Mouse (Mus musculus): ENCODE data around the gene Dct.

Dct gene

GRCm38 (mm10) chr14:118042963-118043362 lies 9.1 kb downstream of the Dct start:
- DNase-seq (ENCODE audit: low spot score) = peak; percentile 43

- no peak for DNase-seq (ENCODE audit: low spot score)
Measured at GRCm38 (mm10) chr14:118042066-118042762, 9.8 kb downstream of the Dct start.

GRCm38 (mm10) chr14:118040550-118041250 lies 11.3 kb downstream of the Dct start:
- DNase-seq (ENCODE audit: low spot score) = no peak

- peak; percentile 11 for DNase-seq (ENCODE audit: low spot score)
Measured at GRCm38 (mm10) chr14:118039074-118039473, 13.0 kb downstream of the Dct start.

- DNase-seq (ENCODE audit: low spot score) = no peak
Measured at GRCm38 (mm10) chr14:118027564-118027963, 24.5 kb downstream of the Dct start.

- no peak for DNase-seq (ENCODE audit: low spot score)
Measured at GRCm38 (mm10) chr14:118021867-118022543, 30.0 kb downstream of the Dct start.

- no peak for DNase-seq (ENCODE audit: low spot score)
Measured at GRCm38 (mm10) chr14:118019314-118019713, 32.7 kb downstream of the Dct start.

GRCm38 (mm10) chr14:118013237-118013636 lies 38.8 kb downstream of the Dct start:
- no peak for DNase-seq (ENCODE audit: low spot score)

- DNase-seq (ENCODE audit: low spot score) = peak; percentile 6
Measured at GRCm38 (mm10) chr14:118009541-118009940, 42.5 kb downstream of the Dct start.

GRCm38 (mm10) chr14:118005697-118006096 lies 46.3 kb downstream of the Dct start:
- DNase-seq (ENCODE audit: low spot score) = peak; percentile 39

- DNase-seq (ENCODE audit: low spot score) = no peak
Measured at GRCm38 (mm10) chr14:118004434-118004833, 47.6 kb downstream of the Dct start.

- no peak for DNase-seq (ENCODE audit: low spot score)
Measured at GRCm38 (mm10) chr14:117993845-117994244, 58.2 kb downstream of the Dct start.

- no peak for DNase-seq (ENCODE audit: low spot score)
Measured at GRCm38 (mm10) chr14:117992600-117993256, 59.3 kb downstream of the Dct start.

- DNase-seq (ENCODE audit: low spot score) = no peak
Measured at GRCm38 (mm10) chr14:117990203-117990602, 61.8 kb downstream of the Dct start.

GRCm38 (mm10) chr14:117988444-117988843 lies 63.6 kb downstream of the Dct start:
- no peak for DNase-seq (ENCODE audit: low spot score)

GRCm38 (mm10) chr14:117981532-117981931 lies 70.5 kb downstream of the Dct start:
- DNase-seq (ENCODE audit: low spot score) = no peak

GRCm38 (mm10) chr14:117972576-117972975 lies 79.5 kb downstream of the Dct start:
- no peak for DNase-seq (ENCODE audit: low spot score)
